Mouse (Mus musculus): ENCODE results near the gene Os9.

DNA sequence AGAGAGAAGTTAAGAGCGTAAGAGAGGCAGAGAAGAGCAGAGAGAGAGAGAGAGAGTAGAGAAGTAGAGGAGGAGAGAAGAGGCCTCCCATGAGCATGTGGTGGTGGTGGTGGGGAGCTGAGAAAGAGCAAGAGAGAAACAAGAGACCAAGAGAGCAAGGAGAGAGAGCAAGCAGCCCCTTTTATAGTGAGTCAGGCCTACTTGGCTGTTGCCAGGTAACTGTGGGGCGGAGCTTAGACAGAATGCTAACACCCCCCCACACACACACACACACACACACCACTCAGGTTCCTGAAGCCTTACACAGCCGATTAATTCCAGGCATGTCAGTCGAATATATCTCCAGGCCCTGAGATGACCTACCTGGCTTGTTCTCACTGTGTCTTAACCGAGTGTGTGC is 24.4 kb upstream of the Os9 start:
- TF ChIP-seq POLR2A (IDR thresholded peaks at IDR 0.05; ENCODE audit: control insufficient read depth, low read depth, low read length) = no peak
- no peak for TF ChIP-seq CTCF (IDR thresholded peaks at IDR 0.05; ENCODE audit: control insufficient read depth, insufficient read depth, insufficient replicate concordance, low read depth, low read length)

Data from testis, adult 2 months (tissue).